Mouse (Mus musculus): Measurements from ENCODE around the gene Ddx17. TPM values are rescaled to one million over a fixed set of nuclear protein-coding genes. Genes with fewer than 3 reads are reported as not detected.

Gene Ddx17
- polyA plus RNA-seq, 1 experiment = 86.5 TPM

- TF ChIP-seq GATA1 (IDR thresholded peaks at IDR 0.05; ENCODE audit: low read length) = no peak
Observed at GRCm38 (mm10) chr15:79527991-79528639, 18.4 kb downstream of the Ddx17 start.

GRCm38 (mm10) chr15:79527192-79527591 lies 19.3 kb downstream of the Ddx17 start:
- TF ChIP-seq GATA1 (IDR thresholded peaks at IDR 0.05; ENCODE audit: low read length) = no peak

GRCm38 (mm10) chr15:79525979-79526768 lies 20.4 kb downstream of the Ddx17 start:
- no peak for TF ChIP-seq GATA1 (IDR thresholded peaks at IDR 0.05; ENCODE audit: low read length)

- TF ChIP-seq GATA1 (IDR thresholded peaks at IDR 0.05; ENCODE audit: low read length) = no peak
Observed at GRCm38 (mm10) chr15:79525564-79525963, 21.0 kb downstream of the Ddx17 start.

GRCm38 (mm10) chr15:79519400-79520220 lies 26.9 kb downstream of the Ddx17 start:
- TF ChIP-seq GATA1 (IDR thresholded peaks at IDR 0.05; ENCODE audit: low read length) = no peak

- no peak for TF ChIP-seq GATA1 (IDR thresholded peaks at IDR 0.05; ENCODE audit: low read length)
Observed at GRCm38 (mm10) chr15:79518571-79518970, 28.0 kb downstream of the Ddx17 start.

GRCm38 (mm10) chr15:79517710-79518109 lies 28.8 kb downstream of the Ddx17 start:
- TF ChIP-seq GATA1 (IDR thresholded peaks at IDR 0.05; ENCODE audit: low read length) = no peak

GRCm38 (mm10) chr15:79516171-79517096 lies 30.1 kb downstream of the Ddx17 start, which contains the start of gene Kdelr3:
Gene Kdelr3 (plus strand): TSS chr15:79516411.
- no peak for TF ChIP-seq GATA1 (IDR thresholded peaks at IDR 0.05; ENCODE audit: low read length)

GRCm38 (mm10) chr15:79513940-79514339 lies 32.6 kb downstream of the Ddx17 start:
- TF ChIP-seq GATA1 (IDR thresholded peaks at IDR 0.05; ENCODE audit: low read length) = no peak

- no peak for TF ChIP-seq GATA1 (IDR thresholded peaks at IDR 0.05; ENCODE audit: low read length)
Observed at GRCm38 (mm10) chr15:79511553-79512320, 34.8 kb downstream of the Ddx17 start.

GRCm38 (mm10) chr15:79510425-79510824 lies 36.1 kb downstream of the Ddx17 start:
- no peak for TF ChIP-seq GATA1 (IDR thresholded peaks at IDR 0.05; ENCODE audit: low read length)

- TF ChIP-seq GATA1 (IDR thresholded peaks at IDR 0.05; ENCODE audit: low read length) = no peak
Observed at GRCm38 (mm10) chr15:79509998-79510397, 36.5 kb downstream of the Ddx17 start.

GRCm38 (mm10) chr15:79507055-79507828 lies 39.3 kb downstream of the Ddx17 start:
- no peak for TF ChIP-seq GATA1 (IDR thresholded peaks at IDR 0.05; ENCODE audit: low read length)

Measured in G1E-ER4 (cell line).